Mouse (Mus musculus): ENCODE data around the gene Xcl1. TPM values are rescaled to one million over a fixed set of nuclear protein-coding genes. Genes with fewer than 3 reads are reported as not detected.
"Not testable (repeated sequence)": the region's sequence is repeated elsewhere in the genome, so short reads cannot be mapped to it uniquely, and the experiment has no call there.

Gene Xcl1
- total RNA-seq (2022) = not detected

- no peak for DNase-seq (ENCODE audit: low spot score in 2 of 2)
Observed at GRCm38 (mm10) chr1:164935477-164936044, at the start of gene Xcl1. Gene Xcl1, minus strand, starts transcription at chr1:164935527.

- DNase-seq (ENCODE audit: low spot score in 2 of 2) = not testable (repeated sequence)
Observed at GRCm38 (mm10) chr1:164984681-164985080, 49.4 kb upstream of the Xcl1 start.

- DNase-seq (ENCODE audit: low spot score in 2 of 2) = no peak
Observed at GRCm38 (mm10) chr1:164977351-164977750, 42.0 kb upstream of the Xcl1 start.

GRCm38 (mm10) chr1:164975729-164976128 is 40.4 kb upstream of the Xcl1 start:
- DNase-seq (ENCODE audit: low spot score in 2 of 2) = no peak

- DNase-seq (ENCODE audit: low spot score in 2 of 2) = no peak
Observed at GRCm38 (mm10) chr1:164975276-164975675, 39.9 kb upstream of the Xcl1 start.

- no peak for DNase-seq (ENCODE audit: low spot score in 2 of 2)
Observed at GRCm38 (mm10) chr1:164973790-164974189, 38.5 kb upstream of the Xcl1 start.

- DNase-seq (ENCODE audit: low spot score in 2 of 2) = no peak
Observed at GRCm38 (mm10) chr1:164973341-164973740, 38.0 kb upstream of the Xcl1 start.

GRCm38 (mm10) chr1:164972744-164973143 is 37.4 kb upstream of the Xcl1 start:
- DNase-seq (ENCODE audit: low spot score in 2 of 2) = no peak

- DNase-seq (ENCODE audit: low spot score in 2 of 2) = no peak
Observed at GRCm38 (mm10) chr1:164966095-164966698, 30.9 kb upstream of the Xcl1 start.

GRCm38 (mm10) chr1:164960610-164961009 is 25.3 kb upstream of the Xcl1 start:
- no peak for DNase-seq (ENCODE audit: low spot score in 2 of 2)

- no peak for DNase-seq (ENCODE audit: low spot score in 2 of 2)
Observed at GRCm38 (mm10) chr1:164959787-164960385, 24.6 kb upstream of the Xcl1 start.

- no peak for DNase-seq (ENCODE audit: low spot score in 2 of 2)
Observed at GRCm38 (mm10) chr1:164959160-164959559, 23.8 kb upstream of the Xcl1 start.

GRCm38 (mm10) chr1:164957974-164958373 is 22.6 kb upstream of the Xcl1 start:
- DNase-seq (ENCODE audit: low spot score in 2 of 2) = no peak

- no peak for DNase-seq (ENCODE audit: low spot score in 2 of 2)
Observed at GRCm38 (mm10) chr1:164956725-164957399, 21.5 kb upstream of the Xcl1 start.

- DNase-seq (ENCODE audit: low spot score in 2 of 2) = no peak
Observed at GRCm38 (mm10) chr1:164955452-164956196, 20.3 kb upstream of the Xcl1 start.

GRCm38 (mm10) chr1:164953574-164953973 is 18.2 kb upstream of the Xcl1 start:
- no peak for DNase-seq (ENCODE audit: low spot score in 2 of 2)

GRCm38 (mm10) chr1:164936060-164936459 is 733 bp upstream of the Xcl1 start:
- no peak for DNase-seq (ENCODE audit: low spot score in 2 of 2)

- no peak for DNase-seq (ENCODE audit: low spot score in 2 of 2)
Observed at GRCm38 (mm10) chr1:164933441-164934188, 1.7 kb downstream of the Xcl1 start.

GRCm38 (mm10) chr1:164931135-164931534 is 4.2 kb downstream of the Xcl1 start:
- peak in 1 of 2 experiments; percentile 42 for DNase-seq (ENCODE audit: low spot score in 2 of 2)

- no peak for DNase-seq (ENCODE audit: low spot score in 2 of 2)
Observed at GRCm38 (mm10) chr1:164930006-164930405, 5.3 kb downstream of the Xcl1 start.
